Mouse (Mus musculus) liver (tissue): Measurements from ENCODE around the gene Bola2.

ENCODE experiments used
- DNase-seq: peaks from one replicate; pipeline ENCODE4 v3.0.0-alpha.2; 2020; ENCODE audit warnings: mixed read lengths

Bola2 gene

GRCm38 (mm10) chr7:126690737-126691136 is 4.5 kb upstream of the Bola2 start:
- no peak for DNase-seq

GRCm38 (mm10) chr7:126691676-126692075 is 3.5 kb upstream of the Bola2 start:
- DNase-seq = no peak

- DNase-seq = no peak
These were observed 2.8 kb upstream of the Bola2 start for GRCm38 (mm10) chr7:126692426-126692825.

GRCm38 (mm10) chr7:126693256-126693655 is 1.9 kb upstream of the Bola2 start:
- DNase-seq = peak; percentile 82

GRCm38 (mm10) chr7:126693781-126694180 is 1.4 kb upstream of the Bola2 start:
- no peak for DNase-seq

GRCm38 (mm10) chr7:126694441-126695051 is 655 bp upstream of the Bola2 start:
- no peak for DNase-seq

GRCm38 (mm10) chr7:126695631-126696207 is 518 bp downstream of the Bola2 start, which contains the start of gene Slx1b:
Gene Slx1b (minus strand): TSS chr7:126695784.
- peak; percentile 95 for DNase-seq

- DNase-seq = no peak
These were observed 1.1 kb downstream of the Bola2 start for GRCm38 (mm10) chr7:126696303-126696702.

GRCm38 (mm10) chr7:126696886-126697285 is 1.7 kb downstream of the Bola2 start:
- DNase-seq = no peak

GRCm38 (mm10) chr7:126697838-126698237 is 2.6 kb downstream of the Bola2 start:
- DNase-seq = no peak

GRCm38 (mm10) chr7:126700063-126701015 is 5.1 kb downstream of the Bola2 start:
- DNase-seq = no peak

GRCm38 (mm10) chr7:126701070-126701469 is 5.9 kb downstream of the Bola2 start:
- peak; percentile 89 for DNase-seq

- DNase-seq = no peak
These were observed 6.6 kb downstream of the Bola2 start for GRCm38 (mm10) chr7:126701559-126702357.

- DNase-seq = peak; percentile 28
These were observed 7.2 kb downstream of the Bola2 start for GRCm38 (mm10) chr7:126702358-126702757.

- no peak for DNase-seq
These were observed 7.9 kb downstream of the Bola2 start for GRCm38 (mm10) chr7:126702861-126703756.

- DNase-seq = no peak
These were observed 8.5 kb downstream of the Bola2 start for GRCm38 (mm10) chr7:126703757-126704077.

- peak; percentile 81 for DNase-seq
These were observed 9.2 kb downstream of the Bola2 start for GRCm38 (mm10) chr7:126704121-126704980.

GRCm38 (mm10) chr7:126707442-126708174 is 12.4 kb downstream of the Bola2 start, which contains the start of gene Coro1a:
Gene Coro1a (minus strand): TSS chr7:126707787.
- peak; percentile 31 for DNase-seq

GRCm38 (mm10) chr7:126708175-126708952 is 13.2 kb downstream of the Bola2 start:
- DNase-seq = no peak
